Comparison of ENCODE assay signal across 13 mouse cellular contexts in genomic region chr13:47238131-47238530, GRCm38 (mm10).
DNase-seq lines count a peak whose midpoint lies in the region.
"Had no signal": no experiment of that assay in that cellular context is flagged by ENCODE, and none has a peak within 500 bp of the region (broad histone marks: within the 10 kb centered on the region; RNA-seq: fewer than 3 reads in every experiment).

No protein-coding gene starts in this region.

- intact Hi-C loops in heart, postnatal 36 days (cut with DNase I) = no loop called here
- intact Hi-C loops in left cerebral cortex, postnatal 4 days (cut with DNase I) = no loop called here

- peak; percentile 82 for DNase-seq in heart, adult 11 months
- no peak for DNase-seq in heart, postnatal 36 days
- peak; percentile 16 for DNase-seq in left cerebral cortex, postnatal 4 days
- no peak for DNase-seq in left cerebral cortex, adult 11 months (ENCODE audit: low spot score)
- peak; percentile 17 for DNase-seq in ovary, adult 18-20 months (ENCODE audit: low spot score)
- no peak for DNase-seq in ovary, postnatal 14 days (ENCODE audit: low spot score)
- DNase-seq: adrenal gland, adult 2 months; adrenal gland, postnatal 10 days; adrenal gland, postnatal 25 days; B cell, adult 2 months; cerebellum, adult 11 months; cerebellum, adult 8-10 months; embryo, embryonic 11 days had no signal

Comparison
In these comparisons a context has a peak if more than half of its experiments do, and no peak if none do; other contexts are left out.
1. DNase-seq: peak in heart, adult 11 months (single experiment), left cerebral cortex, postnatal 4 days (single experiment) and ovary, adult 18-20 months (single experiment); none in heart, postnatal 36 days (0 of 2), left cerebral cortex, adult 11 months (single experiment) and ovary, postnatal 14 days (single experiment).